Mouse (Mus musculus) cortical plate, adult 2 months (tissue): ENCODE measurements around the gene Ndufb7.

Experiments used
- CTCF ChIP-seq: fragments of 200-500 bp; IDR thresholded peaks from 2 replicates; pipeline ENCODE4 v1.5.1; 2011; ENCODE audit warnings: mild to moderate bottlenecking, control low read depth, low read length; ENCODE audit not compliant: insufficient read depth; ENCODE audit errors: extremely low read depth
- POLR2A ChIP-seq: fragments of 200-500 bp; IDR thresholded peaks from 2 replicates; pipeline ENCODE4 v1.6.1; 2011; ENCODE audit warnings: mild to moderate bottlenecking, low read length, control low read depth; ENCODE audit not compliant: insufficient read depth; ENCODE audit errors: extremely low read depth

DNA sequence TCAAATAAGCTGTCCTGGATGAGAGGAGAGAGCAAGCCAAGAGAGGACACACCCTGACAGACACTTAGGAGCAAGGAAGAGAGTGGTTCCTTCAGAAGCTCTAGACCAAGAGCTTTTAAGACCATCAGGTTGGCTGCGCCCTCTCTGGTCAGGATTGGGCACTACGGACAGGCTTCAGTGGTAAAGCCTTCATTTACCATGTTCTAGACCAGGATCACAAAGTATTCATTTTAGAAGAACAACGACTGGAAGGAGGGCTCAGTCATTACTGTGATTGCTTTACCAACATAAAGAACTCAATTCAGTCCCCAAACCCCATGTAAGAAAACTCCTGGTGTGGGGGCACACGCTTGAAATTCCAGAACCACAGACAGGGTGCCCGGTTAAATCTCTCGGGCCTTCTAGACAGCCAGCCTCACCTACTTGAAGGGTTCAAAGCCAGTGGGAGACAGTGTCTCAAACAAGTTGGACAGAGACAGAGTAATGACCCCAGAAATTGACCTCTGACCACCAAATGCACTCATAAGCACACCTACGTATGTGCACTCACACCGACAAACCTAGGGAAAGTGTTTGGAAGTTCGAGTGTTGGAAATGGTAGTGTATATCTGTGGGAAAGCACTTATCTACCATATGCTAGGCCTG is 618 bp upstream of the Ndufb7 start:
- TF ChIP-seq CTCF = no peak
- no peak for TF ChIP-seq POLR2A
